Mouse (Mus musculus): ENCODE results near the gene Dusp1. TPM values are rescaled to one million over a fixed set of nuclear protein-coding genes. Genes with fewer than 3 reads are reported as not detected.

Gene Dusp1
- total RNA-seq, 2 experiments from 2014 or later: 74.6 to 112 TPM

DNA sequence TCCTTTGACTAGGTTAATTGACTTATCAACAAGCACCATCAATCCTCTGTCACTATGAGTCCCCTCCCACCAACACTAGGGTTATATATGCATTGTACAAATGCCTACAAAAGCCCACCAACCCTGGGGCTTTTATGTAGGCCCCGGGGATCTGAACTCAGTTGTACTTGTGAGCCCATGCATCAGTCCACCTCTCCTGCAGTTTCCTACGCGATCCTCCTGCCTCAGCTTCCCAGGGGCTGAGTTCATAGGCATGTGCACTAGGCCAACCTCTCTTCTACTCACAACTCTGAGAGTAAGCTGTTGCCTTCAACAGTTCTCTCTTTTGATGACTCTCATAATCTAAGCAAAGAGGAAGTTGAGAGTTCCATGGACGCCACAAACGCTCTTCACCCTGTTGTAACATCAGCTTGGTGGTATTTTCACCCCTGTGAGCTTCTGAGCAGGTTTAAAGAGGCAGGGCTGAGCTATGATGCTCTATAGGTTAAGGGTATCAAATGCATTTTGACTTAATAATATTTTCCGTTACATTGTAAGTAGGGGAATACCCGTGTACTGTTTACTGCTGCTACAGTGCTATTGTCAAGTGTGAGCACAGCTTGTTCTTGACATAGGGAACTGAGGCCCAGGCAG lies 30.4 kb downstream of the Dusp1 start:
- DNase-seq: no peak
- intact Hi-C loops (cut with DNase I): no loop called here

DNA sequence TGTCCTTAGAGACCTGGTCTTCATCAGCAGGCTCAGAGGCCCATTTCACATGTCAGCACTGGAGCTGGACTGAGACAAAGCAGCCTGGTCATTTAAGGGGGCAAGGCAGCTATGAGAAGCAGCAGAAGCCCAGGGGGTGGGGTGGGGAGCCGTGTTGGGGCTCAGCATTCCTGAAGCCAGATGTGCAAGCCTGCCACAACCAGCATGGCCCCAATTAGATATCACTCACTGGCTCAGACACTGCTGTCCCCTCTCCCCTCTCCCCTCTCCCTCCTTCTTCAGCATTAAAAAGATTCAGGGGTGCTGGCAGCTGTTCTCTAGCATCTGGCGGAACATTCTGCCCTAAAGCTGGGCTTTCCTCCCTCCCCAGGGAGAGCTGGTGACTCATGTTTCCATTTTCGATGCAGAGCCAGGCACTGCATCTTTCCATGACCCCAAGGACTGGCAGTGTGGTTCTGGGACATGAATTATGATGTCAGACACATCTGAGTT lies 31.3 kb downstream of the Dusp1 start:
- intact Hi-C loops (cut with DNase I): no loop called here
- peak; percentile 66 to 89 for DNase-seq

DNA sequence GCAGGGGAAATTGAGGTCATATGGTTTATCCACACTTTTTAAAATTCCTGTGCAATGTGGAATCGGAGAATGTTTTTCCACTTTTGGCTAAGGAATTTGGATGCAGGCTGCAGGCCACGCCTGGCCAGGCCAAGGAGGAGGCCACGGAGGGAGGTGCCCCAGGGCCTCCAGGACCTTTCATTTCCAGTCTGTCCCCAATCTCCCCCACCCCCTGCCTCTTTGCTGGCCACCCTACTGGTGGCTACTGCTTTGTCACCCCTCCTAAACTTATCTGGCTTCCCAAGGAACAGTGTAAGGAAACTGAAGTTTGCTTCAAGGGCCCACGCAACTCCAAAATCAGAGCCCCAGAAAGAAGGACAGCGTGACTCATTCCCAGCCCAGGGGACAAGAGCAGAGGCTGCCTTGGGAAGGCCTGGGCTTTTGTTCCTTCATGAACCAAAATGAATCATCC lies 32.1 kb downstream of the Dusp1 start:
- peak; percentile 60 for DNase-seq
- intact Hi-C loops (cut with DNase I): no loop called here

DNA sequence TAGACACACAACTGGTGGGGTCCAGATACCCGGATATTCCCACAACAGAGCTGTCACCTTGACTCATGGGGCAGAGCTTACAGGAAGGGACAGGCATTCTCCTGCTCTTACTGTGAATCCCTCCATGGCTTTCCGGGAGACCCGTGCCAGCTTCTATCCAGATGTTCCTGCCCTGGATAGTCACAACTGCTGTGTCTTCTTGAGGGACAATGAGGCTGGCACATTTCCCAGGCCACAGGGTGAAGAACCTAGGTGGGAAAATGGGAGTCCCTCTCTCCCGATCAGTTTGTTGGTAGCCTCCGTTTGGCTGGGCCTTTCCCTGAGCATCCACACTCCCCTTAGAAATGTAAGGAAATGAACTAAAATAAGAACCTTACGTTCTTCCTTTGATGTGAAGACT lies 33.2 kb downstream of the Dusp1 start:
- DNase-seq: no peak
- intact Hi-C loops (cut with DNase I): no loop called here

DNA sequence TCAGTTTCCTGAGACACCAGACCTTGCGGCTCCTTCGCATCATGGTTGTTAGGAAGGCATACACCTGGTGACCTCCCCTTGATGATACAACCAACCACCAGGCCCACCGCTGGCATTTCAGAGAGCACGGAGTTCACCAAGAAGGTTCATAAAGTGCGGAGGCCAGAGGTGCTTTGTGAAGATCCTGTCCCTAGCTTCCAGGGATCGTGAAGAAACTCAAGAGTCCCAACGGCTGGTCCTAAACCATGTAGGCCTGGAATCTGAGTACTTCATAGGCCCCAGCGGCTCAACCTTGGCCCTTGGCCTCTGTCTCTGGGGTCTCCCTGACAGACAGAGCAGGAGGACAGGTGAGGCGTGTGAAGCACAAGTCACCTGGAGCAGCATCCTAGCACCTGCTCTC lies 34.6 kb downstream of the Dusp1 start:
- no peak for DNase-seq
- intact Hi-C loops (cut with DNase I): no loop called here

DNA sequence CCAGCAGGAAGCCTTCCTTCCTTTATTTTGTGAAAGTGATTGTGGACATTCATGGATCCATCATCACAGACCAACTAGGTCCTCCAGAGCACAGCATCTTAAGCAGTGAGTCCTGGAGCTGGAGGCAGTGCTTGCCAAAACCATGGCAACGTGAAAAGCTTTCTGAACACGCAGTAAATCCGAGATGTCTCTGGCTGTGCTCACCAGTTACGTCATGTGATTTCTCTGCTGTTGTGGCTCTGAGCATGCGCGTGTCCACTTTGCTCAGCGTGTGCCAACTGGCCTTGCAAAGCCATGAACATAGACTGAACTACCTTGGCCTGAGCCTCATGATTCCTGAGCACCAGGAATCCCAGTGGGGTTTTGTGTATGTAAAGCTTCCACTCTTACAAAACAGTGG lies 36.6 kb downstream of the Dusp1 start:
- intact Hi-C loops (cut with DNase I): no loop called here
- peak in 1 of 2 experiments; percentile 67 for DNase-seq

DNA sequence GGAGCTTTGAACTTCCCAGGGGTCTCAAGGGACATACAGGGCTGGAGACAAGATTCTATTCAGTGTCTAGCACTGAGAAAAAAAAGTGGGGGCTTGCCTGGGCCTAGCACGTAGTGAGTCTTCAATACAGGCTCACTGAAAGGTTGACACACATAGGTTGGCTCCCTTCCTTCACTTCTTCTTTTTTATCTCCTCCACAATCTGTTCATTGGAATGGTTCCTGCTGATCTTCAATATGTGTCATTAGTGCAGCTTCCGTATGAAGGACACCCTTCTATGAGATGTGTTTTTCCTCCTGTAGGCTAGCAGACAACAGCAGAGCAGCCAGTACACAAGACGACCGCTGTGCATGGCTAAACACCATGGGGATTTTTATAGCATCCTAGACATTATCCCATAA lies 37.1 kb downstream of the Dusp1 start:
- intact Hi-C loops (cut with DNase I): no loop called here
- DNase-seq: no peak

DNA sequence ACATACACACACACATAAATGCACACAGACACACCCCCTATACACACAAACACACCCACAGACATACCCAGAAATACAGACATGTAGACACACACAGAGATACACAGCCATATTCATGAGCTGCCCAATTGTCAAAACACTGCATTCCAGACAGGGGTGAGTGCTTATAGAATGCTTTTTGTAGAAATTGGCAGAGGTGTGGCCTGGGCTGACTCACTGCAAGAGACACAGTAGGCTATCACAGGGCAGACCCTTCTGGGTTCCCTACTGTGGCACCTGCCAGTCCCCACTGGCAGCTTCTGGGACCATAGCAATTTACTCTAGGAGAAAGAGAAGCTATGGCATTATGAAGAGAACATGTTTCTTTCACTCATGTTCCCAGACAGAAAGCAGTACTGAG lies 37.6 kb downstream of the Dusp1 start:
- intact Hi-C loops (cut with DNase I): no loop called here
- DNase-seq: no peak

DNA sequence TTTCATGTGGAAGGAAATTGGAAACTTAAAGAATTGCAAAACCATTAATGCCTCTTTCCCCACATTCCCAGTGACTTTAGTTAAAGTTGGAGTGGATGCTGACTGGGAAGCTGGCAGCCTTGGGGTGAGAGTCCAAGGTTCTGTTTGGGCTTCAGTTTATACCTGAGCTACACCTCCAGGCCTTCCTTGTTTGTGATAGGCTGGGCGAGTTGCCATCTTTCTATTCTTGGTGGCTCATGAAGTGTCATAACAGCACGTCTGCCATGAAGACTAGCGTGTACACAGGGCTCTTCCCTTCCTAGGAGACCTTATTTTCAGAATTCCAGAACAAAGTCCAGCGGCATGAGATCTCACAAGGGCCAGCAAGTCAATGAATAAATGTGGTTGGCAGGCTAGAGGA lies 39.2 kb downstream of the Dusp1 start:
- DNase-seq: no peak
- intact Hi-C loops (cut with DNase I): no loop called here

DNA sequence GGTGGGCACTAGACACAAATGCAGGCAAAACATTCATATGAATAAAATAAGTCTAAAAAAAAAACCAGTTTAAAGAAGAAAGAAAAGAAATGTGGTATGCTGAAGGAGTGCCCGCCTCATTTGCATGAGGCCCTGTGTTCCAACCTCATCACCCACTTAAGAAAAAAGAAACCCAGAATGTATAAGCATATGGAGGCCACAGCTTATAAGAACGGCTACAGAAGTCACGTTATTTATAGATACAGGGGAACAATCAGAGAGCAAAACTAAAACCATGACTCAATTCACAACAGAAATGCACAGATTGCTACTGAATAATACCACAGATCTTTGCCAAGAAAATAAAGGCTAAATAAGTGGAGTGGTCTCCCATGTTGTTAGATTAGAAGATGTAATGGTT lies 43.6 kb downstream of the Dusp1 start:
- intact Hi-C loops (cut with DNase I): loop anchor here (10.0 kb wide), 1 partner anchor 56 kb away; no protein-coding TSS in a partner anchor
- no peak for DNase-seq

DNA sequence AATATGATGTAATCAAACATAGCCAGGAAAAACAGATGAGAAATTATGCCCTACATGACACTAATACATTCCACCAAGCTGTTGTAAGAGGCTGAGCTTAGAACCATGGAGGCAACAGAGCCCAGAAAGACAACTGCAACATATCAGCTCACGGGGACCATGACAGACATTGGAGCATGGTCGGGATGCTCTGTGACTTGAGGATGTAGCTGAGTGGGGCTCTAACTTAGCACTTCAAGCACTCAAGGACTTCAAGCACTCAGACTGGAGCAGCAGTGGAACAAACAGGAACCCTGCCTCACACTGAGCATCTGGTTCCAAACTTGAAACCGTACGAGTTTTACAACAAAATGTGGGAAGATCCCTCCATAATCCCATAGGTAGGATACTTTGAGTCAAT lies 46.3 kb downstream of the Dusp1 start:
- intact Hi-C loops (cut with DNase I): loop anchor here (10.0 kb wide), 1 partner anchor 59 kb away; no protein-coding TSS in a partner anchor
- DNase-seq: no peak

DNA sequence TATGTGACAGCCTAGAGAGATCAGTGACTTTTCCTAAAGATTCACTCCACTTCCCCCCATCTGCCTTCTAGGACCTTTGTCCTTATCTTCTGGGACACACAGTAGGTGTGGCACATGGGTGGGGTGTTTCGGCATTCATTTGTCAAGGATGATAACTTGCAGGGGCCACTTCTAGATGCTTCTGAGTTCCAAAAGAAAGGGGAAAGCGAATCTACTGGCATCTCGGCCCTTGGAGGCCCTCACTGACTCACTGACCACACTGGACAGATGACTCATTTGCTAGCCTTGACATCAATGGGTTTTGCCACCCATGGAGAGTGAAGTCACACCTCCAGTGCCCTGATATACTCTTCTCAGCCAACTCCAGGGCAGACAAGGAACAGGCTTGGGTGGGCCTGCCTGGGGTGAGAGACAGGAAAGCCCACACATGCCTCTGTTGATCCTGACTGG lies 47.3 kb downstream of the Dusp1 start:
- no peak for DNase-seq
- intact Hi-C loops (cut with DNase I): loop anchor here (10.0 kb wide), 1 partner anchor 60 kb away; no protein-coding TSS in a partner anchor

DNA sequence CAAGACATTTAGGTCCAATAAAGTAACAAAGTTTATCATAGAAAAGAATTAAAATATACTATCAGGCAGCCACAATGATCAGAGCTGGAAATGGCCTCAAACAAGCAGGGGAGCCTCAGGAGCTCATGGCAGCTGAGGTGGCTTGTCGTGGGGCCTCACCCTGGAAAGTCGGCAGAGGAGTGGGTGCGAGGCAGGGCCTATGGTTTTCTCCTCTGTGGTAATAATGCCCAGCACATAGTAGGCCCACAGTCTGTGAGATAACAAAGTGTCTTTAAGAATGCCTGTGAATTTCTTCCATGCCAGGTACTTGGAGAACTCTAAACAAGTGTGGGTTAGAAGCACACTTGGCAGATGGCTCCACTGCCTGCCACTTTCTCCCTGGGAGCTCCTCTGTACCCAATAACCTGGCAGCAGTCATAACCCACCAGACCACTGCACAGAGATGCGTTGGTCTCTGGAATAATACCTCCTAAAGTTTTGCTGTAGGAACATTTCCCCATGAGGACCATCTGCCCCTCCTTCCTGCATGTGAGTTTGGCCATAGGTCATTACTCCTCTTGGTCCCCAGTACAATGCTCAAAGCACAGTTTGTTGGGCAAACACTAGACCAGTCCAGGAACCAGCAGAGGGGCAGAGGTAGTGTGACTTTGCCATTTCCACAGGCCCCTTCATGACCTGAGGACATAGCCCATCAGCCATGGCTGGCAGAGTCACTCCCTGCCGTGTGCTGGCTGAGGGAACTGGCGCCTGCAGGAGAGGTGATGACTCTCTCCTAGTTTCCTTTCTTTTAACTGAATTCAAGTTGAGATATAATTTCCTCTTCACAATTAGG lies 48.3 kb downstream of the Dusp1 start:
- DNase-seq: no peak

DNA sequence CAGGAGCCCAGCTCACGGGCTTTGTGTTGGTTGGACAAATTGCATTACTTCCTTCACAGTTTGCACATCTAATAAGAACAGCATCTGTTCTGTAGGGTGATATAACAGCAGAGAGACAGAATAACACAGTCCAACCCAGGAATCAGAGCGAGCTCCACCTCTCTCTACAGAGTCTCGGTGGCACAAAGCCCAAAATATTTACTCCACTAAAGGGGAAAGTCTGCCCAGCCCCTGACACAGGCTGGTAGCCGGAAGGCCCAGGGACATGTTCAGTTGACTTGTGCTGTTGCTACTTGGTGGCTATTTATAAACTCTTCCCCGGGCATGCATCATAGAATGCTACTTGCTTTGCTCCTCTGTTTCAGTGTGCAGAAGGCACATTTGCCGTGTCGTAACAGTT lies 49.0 kb downstream of the Dusp1 start:
- intact Hi-C loops (cut with DNase I): loop anchor here (10.0 kb wide), 1 partner anchor 62 kb away; no protein-coding TSS in a partner anchor
- DNase-seq: peak in 1 of 2 experiments; percentile 15

More for the DNA sequence above, 48.3 kb downstream of the Dusp1 start:
- intact Hi-C loops (cut with DNase I): loop anchor here (10.0 kb wide), 1 partner anchor 61 kb away; no protein-coding TSS in a partner anchor

DNA sequence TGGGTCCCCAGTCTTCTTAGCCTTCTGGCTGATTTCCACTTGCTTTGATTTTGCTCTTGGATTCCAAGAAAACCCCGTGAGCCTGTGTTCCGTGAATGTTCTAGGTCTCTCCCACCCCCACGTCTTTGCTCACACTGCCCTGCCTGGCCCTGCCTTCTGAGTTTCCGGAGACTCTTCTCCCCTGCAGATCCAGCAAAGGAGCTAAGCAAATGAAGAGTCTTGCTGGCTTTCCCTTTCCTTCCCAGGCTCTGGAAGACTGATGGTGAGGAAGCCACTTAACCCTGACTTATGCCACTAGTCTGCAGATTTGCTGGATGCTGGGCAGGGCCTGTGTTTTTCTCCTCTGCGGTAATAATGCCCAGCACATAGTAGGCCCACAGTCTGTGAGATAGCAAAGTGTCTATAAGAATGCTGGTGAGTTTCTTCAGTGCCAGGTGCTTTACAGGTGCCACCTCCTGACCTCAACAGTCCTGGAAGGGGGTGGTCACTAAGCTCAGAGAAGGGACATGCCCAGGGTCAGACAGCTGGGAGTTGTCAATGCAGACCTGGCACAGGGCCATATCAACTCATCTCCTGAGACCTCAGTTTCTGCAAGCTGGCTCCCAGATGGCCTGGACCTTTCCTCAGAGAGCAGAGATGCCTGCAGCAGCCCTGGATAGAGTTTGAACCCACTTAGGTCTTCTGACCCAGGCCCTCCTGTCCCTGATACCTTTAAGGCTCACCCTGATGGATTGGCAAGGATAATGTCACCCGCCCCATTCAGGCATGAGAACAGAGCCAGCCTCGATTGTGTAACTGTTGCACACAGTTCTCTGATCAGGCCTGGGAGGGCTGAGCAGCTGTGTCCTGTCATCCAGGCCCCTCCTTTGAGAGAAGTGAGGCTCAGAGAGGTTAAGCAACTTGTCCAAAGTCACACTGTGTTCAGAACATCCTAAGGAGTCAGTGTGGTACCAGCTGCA lies 49.8 kb downstream of the Dusp1 start:
- peak in 1 of 2 experiments; percentile 54 for DNase-seq
- intact Hi-C loops (cut with DNase I): loop anchor here (2.0 to 10.0 kb wide), 2 partner anchors 63 to 123 kb away; no protein-coding TSS in a partner anchor

DNA sequence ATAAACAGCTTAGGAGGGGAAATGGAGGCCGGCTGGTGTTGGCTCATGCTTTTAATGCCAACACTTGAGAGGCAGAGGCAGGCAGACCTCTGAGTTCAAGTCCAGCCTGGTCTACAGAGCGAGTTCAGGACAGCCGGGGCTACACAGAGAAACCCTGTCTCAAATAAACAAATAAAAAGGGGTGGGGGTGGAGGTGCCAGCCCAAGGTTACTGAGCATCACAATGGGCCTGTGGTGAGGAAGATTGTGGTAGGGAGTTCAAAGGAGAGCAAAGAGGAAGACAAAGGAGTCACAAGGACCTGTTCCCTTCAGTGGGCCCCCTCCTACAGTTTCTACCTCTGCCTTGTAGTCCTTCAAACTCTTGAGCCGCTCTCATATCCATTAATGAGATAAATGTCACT lies 50.7 kb downstream of the Dusp1 start:
- intact Hi-C loops (cut with DNase I): loop anchor here (2.0 to 10.0 kb wide), 2 partner anchors 64 to 124 kb away; no protein-coding TSS in a partner anchor
- DNase-seq: no peak

DNA sequence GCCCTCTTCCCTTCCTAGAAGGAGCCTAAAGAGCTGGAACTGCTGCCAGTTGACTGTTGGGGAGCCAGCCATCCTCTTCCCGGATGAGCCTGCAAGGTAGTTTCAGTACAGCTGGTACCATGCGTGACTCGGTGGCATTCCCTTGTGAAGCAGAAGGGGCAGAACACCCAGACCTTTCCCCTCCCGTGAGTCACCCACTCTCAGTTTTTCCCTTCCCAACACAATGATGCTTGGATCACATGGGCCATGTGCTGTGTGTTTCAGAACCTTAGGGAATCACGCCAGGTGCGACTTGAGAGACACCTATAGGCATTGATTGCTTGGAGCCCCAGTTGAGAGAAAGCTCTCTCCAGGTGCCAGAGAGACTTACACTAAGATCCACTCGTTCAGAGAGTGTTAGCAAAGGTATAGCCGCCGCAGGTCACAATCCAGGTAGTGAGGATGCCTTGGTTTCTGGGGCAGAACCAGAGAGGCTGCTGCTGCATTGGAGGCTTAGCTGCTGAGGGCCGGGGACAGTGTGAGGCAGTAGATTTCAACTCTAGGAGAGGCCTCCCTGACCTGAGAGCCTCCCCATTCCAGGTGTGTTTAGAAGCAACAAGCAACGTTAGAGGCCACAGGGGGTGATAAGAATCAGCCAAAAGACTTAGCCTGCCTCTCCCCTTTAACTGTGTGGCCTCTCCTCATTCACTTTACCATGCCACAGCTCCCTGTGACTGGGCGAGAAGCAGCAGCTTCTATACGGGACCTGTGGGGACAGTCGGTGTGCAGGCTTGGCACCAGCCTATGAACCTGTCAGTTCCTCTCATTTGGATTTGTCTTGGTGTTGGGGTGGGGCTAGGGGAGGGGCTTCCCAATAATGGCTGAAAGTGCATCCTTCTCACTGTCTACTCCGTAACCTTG lies 51.5 kb downstream of the Dusp1 start:
- intact Hi-C loops (cut with DNase I): loop anchor here (2.0 to 10.0 kb wide), 2 partner anchors 64 to 124 kb away; no protein-coding TSS in a partner anchor

DNA sequence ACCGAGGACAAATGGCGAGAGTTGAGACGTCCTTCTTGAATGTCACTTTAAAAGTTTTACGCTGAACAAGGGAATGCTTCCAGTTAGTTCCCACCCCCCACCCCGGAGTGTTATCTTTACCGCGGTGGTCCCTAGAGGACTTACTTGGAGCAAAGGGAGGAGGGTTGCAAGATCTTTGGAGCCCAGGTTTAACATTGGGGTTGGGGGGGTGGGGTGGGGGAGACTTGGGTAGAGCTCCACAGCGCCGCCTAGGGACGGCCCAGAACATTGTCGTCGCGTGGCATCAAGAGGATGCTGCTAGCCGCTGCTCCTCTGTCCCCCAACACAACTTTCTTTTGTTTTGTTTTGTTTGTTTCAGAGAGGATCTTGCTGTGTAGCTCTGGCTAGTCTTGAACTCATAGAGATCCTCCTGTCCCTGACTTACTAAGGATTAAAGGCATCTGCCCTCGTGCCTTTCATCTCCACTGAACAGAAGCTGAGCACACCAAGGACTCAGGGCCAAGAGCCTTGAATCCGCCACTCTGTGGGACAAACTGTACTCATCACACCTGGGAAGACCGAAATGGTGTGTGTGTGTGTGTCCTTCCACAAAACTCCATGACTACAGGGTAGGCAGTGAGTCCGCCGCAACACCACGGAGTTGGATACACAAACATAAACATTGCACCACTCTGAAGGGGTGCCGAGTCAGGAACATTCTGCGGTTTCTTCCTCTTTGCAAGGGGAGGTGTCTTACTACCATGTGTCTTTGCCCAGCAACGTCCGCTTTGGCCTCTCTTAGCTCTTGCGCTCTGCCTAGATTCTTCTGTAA lies 52.8 kb downstream of the Dusp1 start:
- intact Hi-C loops (cut with DNase I): loop anchor here (2.0 kb wide), 2 partner anchors 42 to 88 kb away; no protein-coding TSS in a partner anchor
- DNase-seq: peak; percentile 63 to 68

More for the DNA sequence above, 51.5 kb downstream of the Dusp1 start:
- no peak for DNase-seq

All from gastrocnemius, postnatal 36 days (tissue).